Mouse (Mus musculus) cerebellum, postnatal 4 days (tissue): ENCODE data around the gene B230217C12Rik.

Experiments used
- DNase-seq, 2 experiments: peaks; one replicate each; pipeline ENCODE4 v3.0.0; 2022; ENCODE audit warnings: low spot score in 2 of 2, mixed read lengths in 1 of 2

Gene B230217C12Rik

GRCm38 (mm10) chr11:97840539-97840954 is at the start of gene B230217C12Rik:
B230217C12Rik (plus strand) TSS chr11:97840780.
- no peak for DNase-seq

- no peak for DNase-seq
Measured at GRCm38 (mm10) chr11:97793165-97793564, 47.4 kb upstream of the B230217C12Rik start.

DNA sequence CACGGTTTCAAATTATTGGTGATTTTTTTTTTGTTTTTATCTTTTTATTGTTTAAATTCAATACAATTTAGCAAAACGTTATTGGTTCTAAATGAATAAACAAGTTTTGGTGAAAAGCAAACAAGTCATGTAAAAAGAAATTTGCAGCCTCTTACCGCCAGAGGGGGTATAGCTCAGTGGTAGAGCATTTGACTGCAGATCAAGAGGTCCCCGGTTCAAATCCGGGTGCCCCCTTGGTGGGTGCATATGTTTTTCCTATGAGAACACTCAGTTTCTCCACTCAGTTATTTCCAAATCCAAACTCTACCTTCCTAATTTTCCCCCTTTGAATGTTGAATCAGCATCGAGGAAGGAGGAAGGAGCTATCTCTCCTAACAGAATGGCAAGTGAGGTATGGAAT is 43.7 kb upstream of the B230217C12Rik start:
- peak; percentile 47 to 70 for DNase-seq

DNA sequence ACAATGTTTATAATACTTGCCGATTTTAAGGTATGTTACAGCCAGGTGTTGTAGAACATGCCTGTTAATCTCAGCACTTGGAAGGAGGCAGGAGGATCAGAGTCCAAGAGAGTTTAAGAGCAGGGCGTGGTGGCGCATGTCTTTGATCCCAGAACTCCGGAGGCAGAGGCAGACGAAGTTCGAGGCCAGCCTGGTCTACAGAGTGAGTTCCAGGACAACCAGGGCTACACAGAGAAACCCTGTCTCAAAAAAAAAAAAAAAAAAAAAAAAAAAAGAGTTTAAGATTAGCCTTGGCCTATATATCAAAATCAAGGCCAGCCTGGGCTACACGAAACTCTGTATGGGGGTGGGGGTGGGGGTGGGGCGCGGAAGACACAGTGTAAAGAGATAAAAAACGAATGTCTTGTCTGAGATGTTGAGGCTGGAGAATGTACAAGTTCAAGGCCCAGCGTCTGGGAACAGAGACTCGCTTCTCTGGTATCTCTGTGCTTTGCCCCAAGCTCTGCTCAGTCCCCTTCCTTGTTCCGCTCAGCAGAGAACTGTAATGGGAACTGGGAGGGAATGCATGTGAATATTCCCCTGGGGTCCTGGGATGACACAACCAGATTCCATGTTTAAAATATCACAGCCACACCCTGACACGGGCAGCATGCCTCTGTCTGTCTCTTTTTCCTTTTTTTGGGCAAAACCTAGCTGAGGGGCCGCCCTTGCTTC is 43.1 kb upstream of the B230217C12Rik start:
- DNase-seq: no peak

DNA sequence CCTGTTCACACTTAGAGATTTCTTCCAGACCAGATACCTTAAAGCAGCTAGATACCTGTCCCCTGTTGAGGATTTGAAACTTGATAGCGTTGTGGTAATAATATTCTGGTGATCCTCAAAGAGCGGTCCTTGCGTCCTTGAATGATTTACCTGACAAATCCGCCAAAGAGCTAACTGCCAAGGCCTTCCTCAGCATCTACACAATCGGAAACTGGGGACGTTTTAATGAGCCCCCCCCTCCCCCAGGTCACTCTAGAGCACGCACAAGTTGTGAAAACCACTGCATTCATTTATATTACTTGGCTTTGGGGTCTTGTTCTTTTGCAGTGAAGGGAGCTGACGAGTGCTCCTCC is 42.5 kb upstream of the B230217C12Rik start:
- DNase-seq: no peak

- DNase-seq: peak; percentile 85 to 92
Measured at GRCm38 (mm10) chr11:97798782-97799145, 41.8 kb upstream of the B230217C12Rik start, which contains the start of gene Lasp1. Lasp1 (plus strand) TSS chr11:97799000.

DNA sequence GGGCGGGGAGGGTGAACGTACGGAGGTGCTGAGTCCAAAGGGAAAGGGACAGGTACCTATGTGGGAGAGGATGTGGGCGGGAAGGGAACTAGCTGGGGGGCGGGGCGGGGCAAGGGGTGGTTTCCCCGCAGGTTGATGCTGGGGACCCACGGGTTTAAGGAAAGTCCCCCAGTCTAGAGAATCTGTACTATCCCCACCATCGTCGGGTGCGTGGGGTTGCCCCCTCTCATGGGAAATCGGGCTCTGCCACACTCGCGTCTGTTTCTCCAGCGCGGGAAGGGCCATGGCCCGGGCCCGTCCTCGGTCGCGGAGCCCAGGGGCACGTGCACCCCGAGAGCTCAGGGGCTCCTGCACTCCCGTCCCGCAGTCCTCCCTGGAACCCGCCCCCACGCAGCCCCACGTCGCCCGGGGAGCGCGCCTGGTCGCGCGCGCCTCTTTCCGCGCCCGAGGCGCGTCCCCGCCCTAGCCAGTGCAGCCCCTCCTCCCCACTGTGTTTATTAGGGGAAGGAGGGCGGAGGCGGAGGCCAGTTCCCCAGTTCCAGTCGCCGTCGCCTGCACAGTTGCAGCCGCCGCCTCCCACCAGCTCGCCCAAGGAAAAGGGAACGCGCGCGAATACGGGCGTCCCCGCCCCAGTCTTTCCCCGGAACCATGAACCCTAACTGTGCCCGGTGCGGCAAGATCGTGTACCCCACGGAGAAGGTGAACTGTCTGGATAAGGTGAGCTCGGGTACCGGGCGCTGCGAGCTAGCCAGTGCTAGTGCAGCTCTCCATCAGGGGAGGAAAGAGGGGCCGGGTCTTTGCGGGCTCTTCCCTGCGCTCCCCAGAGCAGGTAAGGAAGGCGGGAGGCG is 41.2 kb upstream of the B230217C12Rik start:
- peak; percentile 69 to 84 for DNase-seq

GRCm38 (mm10) chr11:97799994-97800690 is 40.4 kb upstream of the B230217C12Rik start:
- peak in 1 of 2 experiments; percentile 51 for DNase-seq

- no peak for DNase-seq
Measured at GRCm38 (mm10) chr11:97800691-97801408, 39.7 kb upstream of the B230217C12Rik start.

GRCm38 (mm10) chr11:97801409-97802193 is 39.0 kb upstream of the B230217C12Rik start:
- no peak for DNase-seq

GRCm38 (mm10) chr11:97802194-97802470 is 38.4 kb upstream of the B230217C12Rik start:
- no peak for DNase-seq

DNA sequence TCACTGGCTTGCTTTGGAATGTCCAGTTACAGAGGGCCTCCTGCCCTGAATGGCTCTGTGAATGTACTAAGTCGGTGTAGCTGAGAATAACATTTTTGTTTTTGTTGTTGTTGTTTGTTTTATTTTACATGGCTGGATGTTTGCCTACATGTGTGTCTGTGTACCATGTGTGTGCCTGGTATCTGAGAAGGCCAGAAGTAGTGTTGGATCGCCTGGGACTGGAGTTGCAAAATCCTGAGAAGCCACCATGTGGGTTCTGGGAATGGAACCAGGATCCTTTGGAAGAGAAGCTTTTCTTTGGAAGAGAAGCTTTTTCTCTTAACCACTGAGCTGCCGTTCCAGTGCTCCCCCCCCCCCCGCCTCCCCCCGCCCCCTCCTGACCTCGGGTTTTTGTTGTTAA is 38.1 kb upstream of the B230217C12Rik start:
- DNase-seq: no peak

GRCm38 (mm10) chr11:97803847-97804246 is 36.7 kb upstream of the B230217C12Rik start:
- no peak for DNase-seq

DNA sequence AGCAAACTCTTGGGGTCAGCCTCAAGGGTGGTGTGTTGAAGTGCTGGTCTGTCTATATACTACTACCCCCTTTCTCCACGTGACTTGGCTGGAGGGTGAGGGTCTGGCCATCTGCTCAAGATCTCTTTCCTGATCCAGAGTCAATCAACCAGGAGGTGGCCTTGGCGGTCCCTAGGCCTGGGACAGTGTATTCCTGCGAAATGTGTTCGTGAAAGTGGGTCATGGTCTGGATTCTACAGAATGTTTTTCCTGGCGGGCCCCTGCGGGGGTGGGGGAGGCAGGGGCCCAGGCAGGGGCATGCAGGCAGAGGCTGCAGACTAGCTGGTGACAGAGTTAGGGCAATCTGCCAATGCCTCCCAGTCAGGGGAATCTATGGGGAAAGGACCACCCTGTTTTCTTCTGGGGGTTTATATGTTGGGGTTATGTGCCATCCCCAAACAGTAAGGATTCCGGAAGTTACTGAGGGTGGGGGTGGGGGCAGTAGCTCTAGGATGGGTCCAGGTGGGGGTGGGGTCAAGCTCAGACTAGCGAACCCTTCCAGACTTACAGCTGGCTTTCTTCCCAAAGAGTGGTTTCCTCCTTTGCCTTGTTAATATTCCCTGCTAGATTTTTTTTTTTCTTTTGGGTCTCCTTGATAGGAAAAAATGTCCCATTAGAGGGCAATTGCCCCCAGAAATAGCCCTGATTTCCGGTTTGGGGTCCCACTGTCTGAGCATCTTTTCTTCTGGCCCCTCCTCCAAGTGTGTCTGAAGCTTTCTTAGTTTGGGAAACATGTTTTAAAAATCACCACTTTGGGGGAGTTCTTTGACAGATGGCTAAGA is 35.5 kb upstream of the B230217C12Rik start:
- peak in 1 of 2 experiments; percentile 49 for DNase-seq

DNA sequence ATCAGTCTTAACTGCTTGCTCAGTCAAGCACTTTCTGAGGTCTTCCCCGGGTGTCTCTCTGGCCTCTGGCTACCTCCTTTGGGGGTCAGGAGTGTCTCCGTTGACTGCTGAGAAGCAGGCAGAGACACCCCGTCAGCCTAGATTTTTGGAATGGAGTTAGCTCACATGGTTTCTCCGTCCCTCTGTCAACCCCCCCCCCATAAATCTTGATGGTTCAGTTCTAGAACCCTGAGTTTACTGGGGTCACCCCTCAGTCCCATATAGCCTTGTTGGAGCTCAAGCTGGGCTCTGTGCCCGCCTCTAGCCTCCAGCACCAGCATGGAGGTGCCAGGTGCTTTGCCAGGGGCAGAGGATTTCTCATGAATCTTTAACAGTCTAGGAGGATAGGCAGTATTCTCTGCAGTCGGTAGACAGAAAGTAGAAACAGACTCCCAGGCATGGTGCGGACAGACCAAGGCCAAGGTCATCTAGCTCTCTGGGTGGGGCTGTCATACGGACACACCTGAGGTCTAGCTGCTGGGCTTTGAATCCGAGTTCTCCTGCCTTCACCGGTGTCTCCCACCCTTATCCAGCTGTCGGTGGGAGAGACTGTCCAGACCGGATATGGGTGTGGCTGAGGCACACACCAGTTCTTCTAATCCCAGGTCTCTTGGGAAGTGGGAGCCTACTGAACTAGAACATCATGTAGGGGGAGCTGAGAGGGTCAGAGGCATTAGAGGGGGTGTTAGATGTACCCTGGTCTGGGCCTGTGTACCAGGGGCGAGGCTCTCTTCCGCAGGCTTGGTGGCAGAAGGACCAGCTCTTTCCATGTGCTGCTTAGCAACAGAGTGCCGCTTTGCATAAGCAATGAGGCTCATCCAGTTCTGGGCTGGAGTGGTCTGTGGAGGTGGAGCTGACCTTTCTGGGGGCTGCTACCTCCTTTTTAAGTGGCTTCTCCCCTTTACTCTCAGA is 34.6 kb upstream of the B230217C12Rik start:
- DNase-seq: no peak

- DNase-seq: no peak
Measured at GRCm38 (mm10) chr11:97806613-97806964, 34.0 kb upstream of the B230217C12Rik start.

- no peak for DNase-seq
Measured at GRCm38 (mm10) chr11:97807626-97808025, 33.0 kb upstream of the B230217C12Rik start.

GRCm38 (mm10) chr11:97808093-97808492 is 32.5 kb upstream of the B230217C12Rik start:
- DNase-seq: no peak

- DNase-seq: peak in 1 of 2 experiments; percentile 58
Measured at GRCm38 (mm10) chr11:97808621-97809234, 31.9 kb upstream of the B230217C12Rik start.
